Mouse (Mus musculus) layer of hippocampus, adult 9-11 months (tissue): Measurements from ENCODE around the gene Abhd17a.
A peak's percentile ranks its signal among the peaks of the same experiment; 100 is the strongest.

Source experiments
- DNase-seq: peaks from one replicate; pipeline ENCODE4 v3.0.0; 2022

Abhd17a gene

GRCm38 (mm10) chr10:80575925-80576324 is 14.2 kb downstream of the Abhd17a start:
- peak; percentile 22 for DNase-seq

- peak; percentile 37 for DNase-seq
Observed at GRCm38 (mm10) chr10:80574896-80575295, 15.2 kb downstream of the Abhd17a start.

- DNase-seq: no peak
Observed at GRCm38 (mm10) chr10:80573944-80574343, 16.2 kb downstream of the Abhd17a start.

GRCm38 (mm10) chr10:80572477-80572876 is 17.7 kb downstream of the Abhd17a start:
- no peak for DNase-seq

GRCm38 (mm10) chr10:80570871-80571836 is 19.0 kb downstream of the Abhd17a start:
- DNase-seq: no peak

- DNase-seq: no peak
Observed at GRCm38 (mm10) chr10:80570419-80570818, 19.7 kb downstream of the Abhd17a start.

- no peak for DNase-seq
Observed at GRCm38 (mm10) chr10:80569664-80570066, 20.5 kb downstream of the Abhd17a start.

- DNase-seq: no peak
Observed at GRCm38 (mm10) chr10:80568876-80569275, 21.3 kb downstream of the Abhd17a start.

GRCm38 (mm10) chr10:80566375-80567092 is 23.6 kb downstream of the Abhd17a start:
- peak; percentile 86 for DNase-seq

- peak; percentile 94 for DNase-seq
Observed at GRCm38 (mm10) chr10:80561116-80561944, 28.8 kb downstream of the Abhd17a start, which contains the start of gene Rexo1. Rexo1 (minus strand) TSS chr10:80561560.

GRCm38 (mm10) chr10:80560621-80561020 is 29.5 kb downstream of the Abhd17a start:
- no peak for DNase-seq

GRCm38 (mm10) chr10:80559431-80559830 is 30.7 kb downstream of the Abhd17a start:
- no peak for DNase-seq

GRCm38 (mm10) chr10:80557346-80557965 is 32.7 kb downstream of the Abhd17a start:
- no peak for DNase-seq

GRCm38 (mm10) chr10:80553997-80554396 is 36.1 kb downstream of the Abhd17a start:
- DNase-seq: no peak

- DNase-seq: no peak
Observed at GRCm38 (mm10) chr10:80553575-80553974, 36.6 kb downstream of the Abhd17a start.

- DNase-seq: no peak
Observed at GRCm38 (mm10) chr10:80552364-80552763, 37.8 kb downstream of the Abhd17a start.

- no peak for DNase-seq
Observed at GRCm38 (mm10) chr10:80549279-80549678, 40.9 kb downstream of the Abhd17a start.

- no peak for DNase-seq
Observed at GRCm38 (mm10) chr10:80548428-80549006, 41.6 kb downstream of the Abhd17a start.

GRCm38 (mm10) chr10:80547539-80547938 is 42.6 kb downstream of the Abhd17a start:
- no peak for DNase-seq

- no peak for DNase-seq
Observed at GRCm38 (mm10) chr10:80546945-80547344, 43.2 kb downstream of the Abhd17a start.

- no peak for DNase-seq
Observed at GRCm38 (mm10) chr10:80545590-80545989, 44.6 kb downstream of the Abhd17a start.

GRCm38 (mm10) chr10:80543873-80544272 is 46.3 kb downstream of the Abhd17a start:
- DNase-seq: no peak
